Mouse (Mus musculus) lung, embryonic 14.5 days (tissue): ENCODE measurements around the gene Slc1a2. TPM values are rescaled to one million over a fixed set of nuclear protein-coding genes. Genes with fewer than 3 reads are reported as not detected.

Source experiments
- ATAC-seq: fragments of 200-750 bp; cut with Nextera tagmentation; 2 replicates; pipeline ENCODE4 v1.8.0; 2017; ENCODE audit warnings: mild to moderate bottlenecking, moderate TSS enrichment, moderate library complexity; ENCODE audit not compliant: insufficient read depth
- DNase-seq: peaks from one replicate; pipeline ENCODE4 v3.0.0-alpha.2; 2015
- H3K27ac ChIP-seq: fragments of 300-500 bp; sonication (generic); 2 replicates; pipeline ENCODE4 v1.5.1; 2014; ENCODE audit warnings: low read depth, mild to moderate bottlenecking, moderate library complexity
- H3K27me3 ChIP-seq: fragments of 300-500 bp; sonication (generic); 2 replicates; pipeline ENCODE4 v1.6.1; 2014; ENCODE audit warnings: low read length, control low read depth; ENCODE audit not compliant: insufficient read depth
- H3K36me3 ChIP-seq: fragments of 300-500 bp; sonication (generic); 2 replicates; pipeline ENCODE4 v1.6.1; 2014; ENCODE audit warnings: control low read depth; ENCODE audit not compliant: insufficient read depth
- H3K4me1 ChIP-seq: fragments of 300-500 bp; sonication (generic); 2 replicates; pipeline ENCODE4 v1.6.1; 2014; ENCODE audit warnings: antibody characterized with exemption, control low read depth; ENCODE audit not compliant: insufficient read depth
- H3K4me2 ChIP-seq: fragments of 300-500 bp; sonication (generic); 2 replicates; pipeline ENCODE4 v1.6.1; 2014; ENCODE audit warnings: mild to moderate bottlenecking
- H3K4me3 ChIP-seq: fragments of 300-500 bp; sonication (generic); 2 replicates; pipeline ENCODE4 v1.5.1; 2014; ENCODE audit warnings: low read depth, low read length
- H3K9ac ChIP-seq: fragments of 300-500 bp; sonication (generic); 2 replicates; pipeline ENCODE4 v1.6.1; 2014
- H3K9me3 ChIP-seq: fragments of 300-500 bp; sonication (generic); 2 replicates; pipeline ENCODE4 v1.6.1; 2016; ENCODE audit warnings: low read depth, low read length, control low read depth
- CTCF ChIP-seq: IDR thresholded peaks from 2 replicates; pipeline ENCODE4 v1.5.1; 2016; ENCODE audit warnings: antibody characterized with exemption, low read depth
- WGBS: fragments of 180-500 bp; shearing (Covaris S2); extraction: QIAGEN DNeasy Blood & Tissue Kit; methylation state at CpG from one replicate; pipeline ENCODE4 v1.1.7; 2014; 5-methylcytosine and 5-hydroxymethylcytosine counted together
- polyA plus RNA-seq: library from polyadenylated mRNA; unstranded; fragments of >200 nt; fragmentation: Nextera tagmentation; extraction: Ambion mirVana; gene quantifications from 2 replicates; pipeline ENCODE4 v1.2.1, GENCODE M21; 2014

Gene Slc1a2
- polyA plus RNA-seq, 1 experiment from 2014 or later, result 0.42 TPM

GRCm38 (mm10) chr2:102774700-102775099 lies 116.2 kb downstream of the Slc1a2 start:
- Histone ChIP-seq H3K27ac (no peak overlapping the region), H3K4me2 (no peak overlapping the region), H3K4me3 (no peak overlapping the region), H3K36me3 (no peaks in the 10 kb centered on the region), H3K9ac (no peak overlapping the region), H3K9me3 (no peaks in the 10 kb centered on the region), H3K4me1 (no peaks in the 10 kb centered on the region), H3K27me3 (no peaks in the 10 kb centered on the region)
- TF ChIP-seq CTCF, result no peak
- DNase-seq (no peak), ATAC-seq (no peak)
- 60% methylated on average over 4 of the region's 4 CpGs for WGBS

DNA sequence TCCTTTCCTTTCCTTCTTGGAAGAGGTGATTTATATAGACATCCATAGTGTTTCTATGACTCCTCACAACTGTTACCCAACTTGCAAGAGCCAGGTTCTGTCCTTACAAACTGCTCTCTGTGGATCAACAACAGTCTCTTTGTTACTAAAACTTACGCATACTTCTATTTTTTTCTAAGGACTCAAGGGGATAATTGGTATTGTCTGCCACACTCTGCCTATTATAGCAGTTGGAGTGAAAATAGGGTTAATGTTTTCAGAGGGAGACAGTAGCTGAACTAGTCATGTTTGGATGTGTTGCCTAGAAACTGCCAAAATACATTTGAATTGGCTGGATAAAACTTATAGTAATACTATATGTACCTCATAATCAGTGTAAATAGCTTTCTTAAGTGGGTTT lies 117.1 kb downstream of the Slc1a2 start:
- H3K4me1 ChIP-seq, result no peaks in the 10 kb centered on the region
- H3K4me3 ChIP-seq, result no peak overlapping the region
- H3K36me3 ChIP-seq, result no peaks in the 10 kb centered on the region
- DNase-seq (no peak), ATAC-seq (no peak)
- WGBS, result 76% methylated on average over 1 of the region's 1 CpGs
- H3K9me3 ChIP-seq, result no peaks in the 10 kb centered on the region
- H3K27ac ChIP-seq, result no peak overlapping the region
- no peaks in the 10 kb centered on the region for H3K27me3 ChIP-seq
- no peak overlapping the region for H3K9ac ChIP-seq
- H3K4me2 ChIP-seq, result no peak overlapping the region
- no peak for TF ChIP-seq CTCF

GRCm38 (mm10) chr2:102778208-102778607 lies 119.7 kb downstream of the Slc1a2 start:
- Histone ChIP-seq H3K36me3 (no peaks in the 10 kb centered on the region), H3K4me3 (no peak overlapping the region), H3K4me2 (no peak overlapping the region), H3K4me1 (no peaks in the 10 kb centered on the region), H3K27ac (no peak overlapping the region), H3K9me3 (no peaks in the 10 kb centered on the region), H3K27me3 (no peaks in the 10 kb centered on the region), H3K9ac (no peak overlapping the region)
- TF ChIP-seq CTCF, result no peak
- ATAC-seq (no peak), DNase-seq (no peak)
- 75% methylated on average over 3 of the region's 3 CpGs for WGBS

DNA sequence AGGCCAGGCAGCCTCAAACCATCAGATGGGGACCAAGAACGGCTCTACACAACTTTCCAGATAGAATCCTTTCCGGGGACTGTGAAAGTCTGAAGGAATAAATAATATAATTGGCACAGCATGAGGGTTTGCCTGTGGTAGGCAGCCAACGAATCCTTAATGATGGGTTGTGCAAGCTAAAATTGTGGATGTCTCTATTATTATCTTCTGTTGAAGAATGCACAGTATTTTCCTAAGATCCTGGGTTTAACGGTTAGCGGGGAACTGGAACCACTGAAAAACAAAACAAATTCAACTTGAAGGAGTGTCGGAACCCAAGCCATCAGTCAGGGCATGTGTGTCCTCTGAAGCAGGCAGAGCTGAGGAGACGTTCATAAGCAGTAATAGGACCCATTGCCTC lies 124.3 kb downstream of the Slc1a2 start:
- H3K4me3 ChIP-seq, result no peak overlapping the region
- no peaks in the 10 kb centered on the region for H3K4me1 ChIP-seq
- no peak overlapping the region for H3K9ac ChIP-seq
- ATAC-seq, result no peak
- TF ChIP-seq CTCF, result no peak
- no peaks in the 10 kb centered on the region for H3K36me3 ChIP-seq
- DNase-seq, result no peak
- WGBS, result 73% methylated on average over 7 of the region's 7 CpGs
- no peak overlapping the region for H3K4me2 ChIP-seq
- no peaks in the 10 kb centered on the region for H3K9me3 ChIP-seq
- H3K27ac ChIP-seq, result no peak overlapping the region
- no peaks in the 10 kb centered on the region for H3K27me3 ChIP-seq

DNA sequence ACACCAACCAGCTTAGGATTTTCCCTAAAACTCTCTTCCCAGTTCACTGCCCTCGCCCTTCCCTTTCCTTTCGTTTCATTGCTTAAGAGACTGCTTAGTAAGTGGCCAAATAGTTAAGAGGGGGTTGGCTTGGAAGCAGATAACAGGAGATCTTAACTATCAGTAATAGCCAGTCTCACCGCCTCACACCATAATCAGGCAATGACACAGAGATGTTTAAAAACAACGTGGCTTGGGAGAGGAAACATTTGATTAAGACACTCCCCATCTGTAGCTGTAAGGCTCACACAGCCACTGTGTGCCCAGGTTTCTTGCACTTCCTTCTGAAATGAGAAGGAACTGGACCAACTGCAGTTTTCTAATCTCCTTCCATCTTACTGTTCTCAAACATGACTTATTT lies 127.2 kb downstream of the Slc1a2 start:
- H3K4me1 ChIP-seq, result no peaks in the 10 kb centered on the region
- WGBS, result 36% methylated on average over 4 of the region's 4 CpGs
- H3K27ac ChIP-seq, result no peak overlapping the region
- no peak overlapping the region for H3K9ac ChIP-seq
- H3K27me3 ChIP-seq, result no peaks in the 10 kb centered on the region
- no peak overlapping the region for H3K4me2 ChIP-seq
- no peak for DNase-seq
- H3K9me3 ChIP-seq, result no peaks in the 10 kb centered on the region
- no peak overlapping the region for H3K4me3 ChIP-seq
- no peak for TF ChIP-seq CTCF
- no peak for ATAC-seq
- H3K36me3 ChIP-seq, result no peaks in the 10 kb centered on the region

DNA sequence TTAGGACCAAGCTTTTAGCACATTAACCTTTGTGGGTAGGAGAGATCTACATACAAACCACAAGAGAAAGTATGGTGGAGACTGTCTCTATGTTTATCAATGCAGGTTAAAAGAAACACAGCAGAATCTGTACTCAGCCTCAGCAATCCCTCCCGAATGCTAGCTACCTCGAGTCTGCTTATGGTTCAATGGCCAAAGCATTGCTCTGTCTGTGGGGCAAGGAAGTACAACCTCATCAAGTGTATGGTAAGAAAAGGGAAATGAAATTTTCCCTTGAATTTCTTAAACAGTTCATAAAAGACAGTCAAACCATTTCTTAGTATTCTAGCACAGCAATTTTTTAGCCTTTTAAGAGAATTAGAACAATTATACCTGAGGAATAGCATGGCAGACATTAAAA lies 133.2 kb downstream of the Slc1a2 start:
- Histone ChIP-seq H3K4me3 (no peak overlapping the region), H3K36me3 (no peaks in the 10 kb centered on the region), H3K27me3 (no peaks in the 10 kb centered on the region), H3K4me1 (no peaks in the 10 kb centered on the region), H3K27ac (no peak overlapping the region), H3K9me3 (no peaks in the 10 kb centered on the region), H3K4me2 (no peak overlapping the region), H3K9ac (no peak overlapping the region)
- 76% methylated on average over 2 of the region's 2 CpGs for WGBS
- no peak for ATAC-seq
- DNase-seq, result no peak
- TF ChIP-seq CTCF, result no peak

GRCm38 (mm10) chr2:102792804-102793203 lies 134.3 kb downstream of the Slc1a2 start:
- DNase-seq (no peak), ATAC-seq (no peak)
- Histone ChIP-seq H3K4me1 (no peaks in the 10 kb centered on the region), H3K9me3 (no peaks in the 10 kb centered on the region), H3K4me3 (no peak overlapping the region), H3K27me3 (no peaks in the 10 kb centered on the region), H3K36me3 (no peaks in the 10 kb centered on the region), H3K4me2 (no peak overlapping the region), H3K27ac (no peak overlapping the region), H3K9ac (no peak overlapping the region)
- 89% methylated on average over 6 of the region's 6 CpGs for WGBS
- no peak for TF ChIP-seq CTCF

- 94% methylated on average over 3 of the region's 3 CpGs for WGBS
- ATAC-seq (no peak), DNase-seq (no peak)
- TF ChIP-seq CTCF, result no peak
- H3K9ac ChIP-seq, result no peak overlapping the region
- H3K36me3 ChIP-seq, result no peaks in the 10 kb centered on the region
- H3K27ac ChIP-seq, result no peak overlapping the region
- H3K9me3 ChIP-seq, result no peaks in the 10 kb centered on the region
- H3K4me2 ChIP-seq, result no peak overlapping the region
- H3K4me1 ChIP-seq, result no peaks in the 10 kb centered on the region
- no peak overlapping the region for H3K4me3 ChIP-seq
- no peaks in the 10 kb centered on the region for H3K27me3 ChIP-seq
Measured at GRCm38 (mm10) chr2:102795034-102795433, 136.6 kb downstream of the Slc1a2 start.
